Mouse (Mus musculus): Measurements from ENCODE around the gene Tspo.

Tspo gene

GRCm38 (mm10) chr15:83546029-83546428, 17.4 kb upstream of the Tspo start:
- no peak for DNase-seq

- no peak for DNase-seq
These were observed 16.2 kb upstream of the Tspo start for GRCm38 (mm10) chr15:83547144-83547543.

DNA sequence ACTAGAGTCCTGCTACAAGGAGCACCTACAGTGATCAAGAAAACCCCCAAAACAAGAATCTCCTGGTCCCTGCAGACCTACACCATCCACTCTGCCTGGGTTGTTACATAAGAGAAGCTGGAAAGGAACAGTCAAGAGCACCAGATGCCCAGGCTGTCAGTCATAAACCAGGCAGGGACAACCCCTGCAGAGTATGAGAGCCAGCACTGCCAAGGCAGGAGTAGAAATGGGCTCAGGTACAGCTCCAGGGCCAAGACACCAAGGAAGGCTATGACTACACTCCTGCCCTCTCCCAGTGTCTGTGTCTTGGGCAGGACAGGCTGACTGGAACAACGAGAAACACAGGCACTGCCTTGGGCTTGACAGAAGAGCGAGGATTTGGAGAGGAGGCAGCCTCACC, 13.3 kb upstream of the Tspo start:
- DNase-seq = no peak

DNA sequence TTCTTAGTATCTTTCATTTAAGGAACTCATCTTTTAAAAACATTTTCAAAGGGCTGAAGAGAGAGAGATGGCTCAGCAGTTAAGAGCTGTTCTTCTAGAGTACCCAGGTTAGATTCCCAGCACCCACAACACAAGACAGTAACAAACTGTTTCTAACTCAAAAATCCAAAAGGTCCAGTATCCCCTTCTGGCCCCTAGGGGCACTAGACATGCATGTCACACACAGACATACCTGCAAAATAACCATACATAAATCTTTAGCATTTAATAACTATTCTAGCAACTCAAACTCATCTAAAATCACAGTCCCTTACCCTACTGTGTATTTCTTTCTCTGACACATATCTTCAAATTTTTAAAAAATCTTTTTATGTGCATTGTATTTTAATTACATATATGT, 9.6 kb upstream of the Tspo start:
- DNase-seq = no peak

DNA sequence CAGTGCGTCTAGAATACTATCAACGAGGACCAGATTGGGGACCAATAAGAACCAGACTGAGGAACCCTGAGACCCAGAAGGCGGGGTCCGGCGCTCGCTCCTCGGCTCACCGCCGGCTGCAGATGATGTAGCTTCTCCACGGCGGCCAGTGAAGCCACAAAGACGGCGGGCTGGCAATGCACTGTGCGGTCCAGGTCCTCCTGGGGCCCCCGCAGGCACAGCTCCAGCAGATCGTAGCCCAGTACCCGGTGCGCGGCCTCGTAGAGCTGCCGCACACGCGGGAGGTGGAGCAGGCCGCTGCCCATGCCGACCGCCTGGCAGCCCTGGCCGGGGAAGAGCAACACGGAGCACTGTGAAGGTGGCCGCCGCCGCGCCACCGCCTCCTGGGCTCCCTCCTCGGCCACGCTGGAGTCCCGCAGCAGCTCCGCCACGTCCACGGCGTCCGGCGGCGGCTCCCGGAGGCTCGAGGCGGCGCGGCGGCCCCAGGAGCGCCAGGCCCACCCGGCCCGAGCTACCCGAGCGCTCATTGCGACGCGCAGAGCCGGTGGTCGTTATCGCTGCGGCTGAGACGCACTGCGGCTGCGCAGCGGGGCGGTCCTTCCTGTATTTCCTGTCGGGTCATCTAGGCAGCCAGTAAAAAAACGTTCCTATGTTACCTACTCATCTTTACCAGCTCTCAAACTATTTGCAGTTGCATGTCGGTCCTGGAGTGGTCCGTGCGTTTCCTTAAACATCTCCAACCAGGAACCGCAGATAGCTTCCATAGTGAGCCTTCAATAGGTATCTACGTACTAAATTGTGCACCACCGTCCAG, 8.0 kb upstream of the Tspo start:
- peak; percentile 85 for DNase-seq

- no peak for DNase-seq
These were observed 2.4 kb upstream of the Tspo start for GRCm38 (mm10) chr15:83560941-83561477.

- peak; percentile 30 for DNase-seq
These were observed 644 bp upstream of the Tspo start for GRCm38 (mm10) chr15:83562626-83563270.

DNA sequence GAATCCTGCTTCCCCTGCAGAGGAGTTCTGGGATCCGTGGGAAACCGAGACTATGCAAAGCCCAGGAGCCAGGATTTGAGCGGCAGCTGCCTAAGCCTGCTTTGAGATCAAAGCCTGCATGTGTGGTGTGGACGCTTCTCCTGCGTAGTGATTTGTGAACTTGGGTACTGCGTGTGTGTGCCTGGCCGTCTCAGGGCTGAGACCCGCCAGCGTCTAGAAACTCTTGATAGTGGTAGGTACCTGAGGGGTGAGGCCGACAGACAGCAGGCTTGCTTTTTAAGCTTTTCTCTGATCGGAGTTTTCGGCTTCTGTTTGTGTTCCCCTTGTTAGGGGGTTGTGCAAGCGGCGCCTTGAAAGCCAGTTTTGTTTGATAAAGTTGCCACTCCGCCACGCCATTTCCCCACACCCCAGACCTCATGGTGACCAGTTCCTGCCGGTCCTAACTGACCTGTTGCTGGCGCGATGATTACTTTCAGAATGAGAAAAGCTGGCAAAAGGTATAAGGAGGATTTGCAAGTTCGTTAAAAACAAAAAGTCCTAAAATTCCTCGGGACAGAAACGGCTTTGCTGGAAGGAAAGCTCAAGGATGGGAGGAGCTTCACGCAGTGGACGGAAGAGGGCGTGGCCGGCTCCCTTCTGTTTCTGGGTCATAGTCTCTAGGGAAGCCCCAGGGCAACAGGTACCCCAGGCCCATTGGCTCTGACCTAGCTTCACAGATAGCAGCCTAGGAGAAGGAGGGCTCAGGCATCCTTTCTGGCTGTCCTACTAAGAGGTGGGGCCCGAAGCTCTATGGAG, 662 bp downstream of the Tspo start:
- DNase-seq = no peak

DNA sequence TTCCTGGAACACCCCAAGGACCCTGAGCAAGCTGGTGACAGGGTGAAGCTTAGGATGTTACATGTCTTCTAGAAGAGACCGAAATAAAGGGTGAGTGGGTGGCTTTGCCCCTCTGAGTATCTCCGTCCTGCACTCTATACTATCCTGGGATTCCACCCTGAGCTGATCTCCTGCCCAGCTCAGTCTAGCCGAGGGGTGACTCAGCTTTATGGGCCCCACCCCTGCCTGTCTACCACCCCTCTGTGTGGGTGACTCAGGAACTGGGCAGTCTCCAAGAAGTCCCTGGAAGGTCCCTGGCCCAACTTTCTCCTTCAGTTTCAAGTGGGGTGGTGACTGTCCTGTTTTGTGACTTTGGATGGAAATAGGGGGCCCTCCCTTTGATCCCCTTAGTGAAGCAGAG, 2.0 kb downstream of the Tspo start:
- no peak for DNase-seq

GRCm38 (mm10) chr15:83566006-83566405, 2.6 kb downstream of the Tspo start:
- no peak for DNase-seq

- no peak for DNase-seq
These were observed 4.3 kb downstream of the Tspo start for GRCm38 (mm10) chr15:83567728-83568127.

DNA sequence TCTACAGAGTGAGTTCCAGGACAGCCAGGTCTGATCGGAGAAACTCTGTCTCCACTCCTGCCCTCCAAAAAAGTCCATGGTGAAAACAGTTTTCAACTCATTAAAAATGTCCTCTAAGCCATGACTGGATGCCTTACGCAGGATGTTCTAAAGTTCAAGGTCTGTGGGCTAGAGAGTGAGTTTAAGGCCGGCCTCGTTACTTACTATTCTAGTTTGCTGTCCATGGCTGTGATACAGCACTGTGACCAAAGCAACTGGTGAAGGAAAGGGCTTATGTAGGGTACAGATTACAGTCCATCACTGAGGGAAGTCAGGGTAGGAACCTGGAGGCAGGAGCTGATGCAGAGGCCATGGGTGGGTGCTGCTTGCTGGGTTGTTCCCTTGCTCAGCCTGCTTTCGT, 5.2 kb downstream of the Tspo start:
- no peak for DNase-seq

- no peak for DNase-seq
These were observed 6.3 kb downstream of the Tspo start for GRCm38 (mm10) chr15:83569682-83570081.

GRCm38 (mm10) chr15:83570641-83571040, 7.2 kb downstream of the Tspo start:
- DNase-seq = no peak

GRCm38 (mm10) chr15:83571636-83572035, 8.2 kb downstream of the Tspo start:
- DNase-seq = no peak

DNA sequence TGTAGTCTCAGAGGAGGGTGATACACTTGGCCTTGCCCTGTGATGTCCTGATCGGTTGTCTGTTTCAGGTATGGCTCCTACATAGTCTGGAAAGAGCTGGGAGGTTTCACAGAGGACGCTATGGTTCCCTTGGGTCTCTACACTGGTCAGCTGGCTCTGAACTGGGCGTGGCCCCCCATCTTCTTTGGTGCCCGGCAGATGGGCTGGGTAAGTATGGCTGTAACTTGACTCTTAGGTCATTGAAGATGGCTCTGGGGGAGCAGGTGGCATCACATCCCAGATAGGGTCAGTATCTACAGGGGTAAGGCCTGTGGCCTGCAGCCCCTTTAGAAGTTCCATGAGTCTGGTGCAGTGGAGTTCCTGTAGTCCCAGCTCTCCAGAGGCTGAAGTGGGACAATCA, 8.7 kb downstream of the Tspo start:
- DNase-seq = no peak

DNA sequence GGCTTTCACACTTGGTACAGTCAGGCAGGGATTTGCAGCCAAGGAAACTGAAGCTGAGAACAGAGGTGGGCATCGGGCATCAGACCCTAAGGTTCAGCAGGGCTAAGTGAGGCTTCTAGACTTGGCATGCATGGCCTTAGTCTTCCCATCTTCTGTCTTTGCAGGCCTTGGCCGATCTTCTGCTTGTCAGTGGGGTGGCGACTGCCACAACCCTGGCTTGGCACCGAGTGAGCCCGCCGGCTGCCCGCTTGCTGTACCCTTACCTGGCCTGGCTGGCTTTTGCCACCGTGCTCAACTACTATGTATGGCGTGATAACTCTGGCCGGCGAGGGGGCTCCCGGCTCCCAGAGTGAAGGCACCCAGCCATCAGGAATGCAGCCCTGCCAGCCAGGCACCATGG, 10.2 kb downstream of the Tspo start:
- no peak for DNase-seq

DNA sequence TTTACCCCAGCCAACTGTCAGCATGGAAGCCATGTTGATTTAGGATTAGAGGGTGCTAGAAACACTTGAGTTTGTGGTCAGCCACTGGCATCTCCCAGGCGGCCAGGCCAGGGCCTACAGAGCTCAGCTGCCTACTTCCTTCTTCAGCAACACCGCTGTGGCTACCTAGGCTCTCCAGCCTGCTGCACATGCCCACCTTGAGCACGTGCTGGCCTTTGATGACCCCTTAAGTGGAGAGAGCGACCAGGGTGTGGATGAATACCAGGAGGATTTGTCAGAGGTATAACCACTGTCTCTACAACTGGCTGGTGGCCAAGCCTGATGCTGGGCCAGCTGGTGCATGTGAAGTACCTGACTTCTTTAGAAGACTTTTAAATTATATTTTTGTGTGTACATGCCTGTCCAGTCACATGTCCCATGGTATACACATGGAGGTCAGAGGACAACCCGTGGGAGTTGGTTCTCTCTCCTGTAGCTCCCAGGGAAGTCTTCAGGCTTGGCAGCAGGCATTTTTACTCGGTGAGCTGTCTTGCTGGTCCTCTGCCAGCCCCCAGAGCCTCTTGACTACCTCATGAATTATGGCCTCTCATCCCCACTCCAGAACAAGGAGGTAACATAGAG, 11.4 kb downstream of the Tspo start:
- no peak for DNase-seq

- DNase-seq = no peak
These were observed 12.2 kb downstream of the Tspo start for GRCm38 (mm10) chr15:83575543-83575942.

DNA sequence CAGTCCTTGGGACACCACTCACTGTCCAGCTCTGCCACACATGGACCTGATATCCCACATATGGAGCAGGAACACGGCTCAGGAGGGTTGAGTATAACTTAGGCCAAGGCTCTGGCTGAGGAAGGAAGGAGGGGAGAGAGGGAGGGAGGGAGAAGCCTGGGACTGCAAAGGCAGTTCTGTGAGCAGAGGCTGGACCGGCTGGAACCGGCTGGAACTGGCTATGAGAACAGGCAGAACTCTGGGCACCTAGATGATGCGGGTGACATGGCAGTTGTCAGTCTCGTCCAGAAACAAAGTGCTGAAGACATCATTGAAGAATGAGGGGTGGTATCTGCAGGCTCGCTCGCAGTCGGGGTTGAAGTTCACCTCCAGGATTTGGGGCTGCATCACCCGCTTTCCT, 13.3 kb downstream of the Tspo start:
- no peak for DNase-seq

DNA sequence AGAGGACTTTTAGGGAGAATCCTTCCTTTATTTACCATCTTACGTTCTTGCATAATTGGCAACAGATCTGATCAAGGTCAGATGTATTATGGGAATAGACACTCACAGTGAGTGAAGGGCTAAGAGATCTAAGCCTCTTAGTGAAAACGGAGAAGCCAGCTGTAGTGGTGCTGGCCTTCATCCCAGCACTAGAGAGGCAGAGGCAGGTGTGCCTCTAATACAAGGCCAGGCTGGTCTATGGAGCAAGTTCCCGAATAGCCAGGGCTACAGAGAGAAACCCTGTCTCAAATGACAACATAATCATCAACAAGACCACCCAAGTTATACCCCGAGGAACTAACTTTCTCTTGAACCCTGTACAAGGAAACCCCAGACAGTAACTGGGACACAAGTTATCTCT, 19.5 kb downstream of the Tspo start:
- DNase-seq = no peak

GRCm38 (mm10) chr15:83583419-83584156, 20.2 kb downstream of the Tspo start:
- no peak for DNase-seq

All from right cerebral cortex, postnatal 4 days (tissue).